Mouse (Mus musculus) thymus, adult 2 months (tissue): Measurements from ENCODE around the gene Foxo1.

Experiments used
- CTCF ChIP-seq: fragments of 200-500 bp; IDR thresholded peaks from 2 replicates; pipeline ENCODE4 v1.5.1; 2012; ENCODE audit warnings: mild to moderate bottlenecking, control low read depth, low read length, moderate library complexity, borderline replicate concordance; ENCODE audit not compliant: control insufficient read depth, poor library complexity, insufficient read depth; ENCODE audit errors: extremely low read depth
- POLR2A ChIP-seq: fragments of 200-500 bp; IDR thresholded peaks from 2 replicates; pipeline ENCODE4 v1.6.1; 2012; ENCODE audit warnings: mild to moderate bottlenecking, low read length, control low read depth, moderate library complexity; ENCODE audit not compliant: control insufficient read depth, poor library complexity, insufficient read depth; ENCODE audit errors: extremely low read depth

- no peak for TF ChIP-seq CTCF
- TF ChIP-seq POLR2A, result no peak
These were observed 49.3 kb upstream of the Foxo1 start for GRCm38 (mm10) chr3:52218864-52219263.
